Mouse (Mus musculus): Measurements from ENCODE around the gene Atxn10. TPM values are rescaled to one million over a fixed set of nuclear protein-coding genes. Genes with fewer than 3 reads are reported as not detected.

Gene Atxn10
- polyA plus RNA-seq, 1 experiment from 2014 or later: 457 TPM

DNA sequence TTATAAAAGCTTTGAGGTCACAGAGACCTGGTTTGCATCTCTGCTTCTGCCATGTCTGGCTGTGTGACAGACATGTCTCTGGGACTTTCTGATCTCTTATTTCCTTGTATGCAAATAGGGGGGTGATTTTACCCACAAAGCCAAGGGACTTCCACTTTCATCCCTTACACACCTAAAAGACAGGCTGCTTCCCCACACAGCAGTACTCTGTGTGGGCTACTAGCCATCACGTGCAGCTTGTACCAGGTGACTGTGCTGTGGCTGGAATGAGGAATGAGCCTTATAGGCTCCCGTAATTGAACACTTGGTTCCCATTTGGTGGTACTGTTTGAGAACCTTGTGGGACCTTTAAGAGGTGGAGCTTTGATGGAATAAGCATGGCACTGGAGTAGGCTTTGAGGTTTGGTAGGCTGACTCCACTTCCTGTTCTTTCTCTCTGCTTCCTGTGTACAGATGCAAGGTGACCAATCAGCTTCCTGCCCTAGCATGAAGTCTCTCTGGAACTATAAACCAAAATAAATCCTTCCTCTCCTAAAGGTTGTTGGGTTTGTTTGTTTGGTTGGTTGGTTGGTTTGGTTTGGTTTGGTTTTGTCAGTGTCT lies 28.9 kb upstream of the Atxn10 start:
- Histone ChIP-seq H3K27me3 (ENCODE audit: control insufficient read depth, insufficient read depth, low read length) (no peaks in the 10 kb centered on the region), H3K4me3 (ENCODE audit: low read depth, low read length) (no peak overlapping the region), H3K36me3 (ENCODE audit: control insufficient read depth, insufficient read depth, low read length) (no peaks in the 10 kb centered on the region), H3K4me1 (replicated peaks; ENCODE audit: control insufficient read depth, insufficient read depth, low read length) (peaks cover 3% of the 10 kb centered on the region), H3K27ac (ENCODE audit: low read depth, low read length) (no peak overlapping the region), H3K9me3 (ENCODE audit: control insufficient read depth, low read length) (no peaks in the 10 kb centered on the region), H3K9ac (ENCODE audit: low read depth, low read length) (no peak overlapping the region), H3K4me2 (replicated peaks; ENCODE audit: low read depth, low read length) (no peak overlapping the region)
- DNase-seq (ENCODE audit: low spot score) (no peak), ATAC-seq (ENCODE audit: low FRiP score) (no peak)
- WGBS: 95% methylated on average over 2 of the region's 2 CpGs

DNA sequence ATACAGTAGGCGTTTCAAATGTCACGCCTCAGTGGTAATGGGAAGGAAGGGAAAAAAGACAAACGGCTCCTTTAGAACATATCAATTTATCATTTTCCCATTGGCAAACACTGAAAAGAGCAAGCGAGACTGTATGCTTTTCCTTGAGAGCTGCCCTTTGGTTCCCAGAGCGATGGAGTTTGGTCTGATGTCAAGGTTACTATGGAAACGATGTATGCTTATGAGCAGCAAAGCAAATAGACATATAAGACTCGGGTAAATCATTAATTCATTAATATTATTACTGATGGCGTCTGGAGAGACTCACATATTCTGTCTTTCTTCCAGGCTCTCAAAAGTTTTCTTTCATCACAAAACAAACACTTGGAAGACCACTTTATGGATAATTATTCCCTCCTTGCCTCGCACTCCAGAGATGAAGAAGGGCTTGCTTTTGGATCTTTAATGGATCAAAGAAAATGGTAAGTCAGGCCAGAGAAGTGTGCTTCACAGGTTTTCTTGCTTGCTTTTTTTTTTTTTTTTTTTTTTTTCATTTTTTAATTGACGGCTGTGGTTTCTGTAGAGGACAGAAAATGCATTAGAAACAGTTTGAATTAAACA lies 24.9 kb upstream of the Atxn10 start:
- H3K4me2 ChIP-seq (replicated peaks; ENCODE audit: low read depth, low read length): no peak overlapping the region
- no peaks in the 10 kb centered on the region for H3K9me3 ChIP-seq (ENCODE audit: control insufficient read depth, low read length)
- WGBS: 69% methylated on average over 10 of the region's 10 CpGs
- no peaks in the 10 kb centered on the region for H3K27me3 ChIP-seq (ENCODE audit: control insufficient read depth, insufficient read depth, low read length)
- H3K36me3 ChIP-seq (ENCODE audit: control insufficient read depth, insufficient read depth, low read length): no peaks in the 10 kb centered on the region
- ATAC-seq (ENCODE audit: low FRiP score) (no peak), DNase-seq (ENCODE audit: low spot score) (no peak)
- H3K4me1 ChIP-seq (replicated peaks; ENCODE audit: control insufficient read depth, insufficient read depth, low read length): peaks cover 1% of the 10 kb centered on the region
- no peak overlapping the region for H3K27ac ChIP-seq (ENCODE audit: low read depth, low read length)
- no peak overlapping the region for H3K9ac ChIP-seq (ENCODE audit: low read depth, low read length)
- no peak overlapping the region for H3K4me3 ChIP-seq (ENCODE audit: low read depth, low read length)

DNA sequence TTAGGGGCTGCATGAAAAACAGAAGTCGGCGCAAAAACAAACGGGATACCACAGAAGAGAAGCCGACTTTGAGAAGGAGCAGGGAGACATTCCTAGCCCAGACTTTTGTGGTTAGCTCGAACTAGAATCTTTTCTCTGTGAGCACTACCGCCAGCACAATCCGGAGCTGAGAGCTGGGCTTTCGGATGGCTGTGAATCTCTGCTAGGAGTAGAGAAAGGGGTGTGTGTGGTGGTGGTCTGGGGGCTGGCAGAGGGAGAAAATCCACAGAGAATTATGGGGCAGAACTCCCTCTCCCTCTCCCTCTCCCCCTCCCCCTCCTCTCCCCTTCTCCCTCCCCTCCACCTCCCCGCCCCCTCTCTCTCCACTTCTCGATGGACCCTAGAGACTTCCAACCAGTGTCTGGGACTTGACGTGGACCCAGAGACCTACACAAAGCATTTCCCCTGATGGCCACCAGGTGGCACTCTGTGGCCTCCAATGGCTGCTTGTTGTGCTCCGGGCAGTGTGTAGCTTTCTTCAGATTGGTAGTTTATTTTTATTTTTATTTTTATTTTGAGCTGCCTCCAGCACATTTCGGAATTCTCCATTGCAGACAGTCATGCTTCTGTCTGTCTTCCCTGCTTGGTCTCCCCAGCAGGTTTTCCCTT lies 20.5 kb upstream of the Atxn10 start:
- no peak overlapping the region for H3K4me2 ChIP-seq (replicated peaks; ENCODE audit: low read depth, low read length)
- no peaks in the 10 kb centered on the region for H3K9me3 ChIP-seq (ENCODE audit: control insufficient read depth, low read length)
- H3K9ac ChIP-seq (ENCODE audit: low read depth, low read length): no peak overlapping the region
- no peaks in the 10 kb centered on the region for H3K36me3 ChIP-seq (ENCODE audit: control insufficient read depth, insufficient read depth, low read length)
- H3K4me1 ChIP-seq (replicated peaks; ENCODE audit: control insufficient read depth, insufficient read depth, low read length): no peaks in the 10 kb centered on the region
- no peaks in the 10 kb centered on the region for H3K27me3 ChIP-seq (ENCODE audit: control insufficient read depth, insufficient read depth, low read length)
- WGBS: 43% methylated on average over 12 of the region's 13 CpGs
- ATAC-seq (ENCODE audit: low FRiP score) (peak; percentile 66; the same call in 1 of the 2 replicates), DNase-seq (ENCODE audit: low spot score) (peak; percentile 84)
- H3K27ac ChIP-seq (ENCODE audit: low read depth, low read length): no peak overlapping the region
- no peak overlapping the region for H3K4me3 ChIP-seq (ENCODE audit: low read depth, low read length)

DNA sequence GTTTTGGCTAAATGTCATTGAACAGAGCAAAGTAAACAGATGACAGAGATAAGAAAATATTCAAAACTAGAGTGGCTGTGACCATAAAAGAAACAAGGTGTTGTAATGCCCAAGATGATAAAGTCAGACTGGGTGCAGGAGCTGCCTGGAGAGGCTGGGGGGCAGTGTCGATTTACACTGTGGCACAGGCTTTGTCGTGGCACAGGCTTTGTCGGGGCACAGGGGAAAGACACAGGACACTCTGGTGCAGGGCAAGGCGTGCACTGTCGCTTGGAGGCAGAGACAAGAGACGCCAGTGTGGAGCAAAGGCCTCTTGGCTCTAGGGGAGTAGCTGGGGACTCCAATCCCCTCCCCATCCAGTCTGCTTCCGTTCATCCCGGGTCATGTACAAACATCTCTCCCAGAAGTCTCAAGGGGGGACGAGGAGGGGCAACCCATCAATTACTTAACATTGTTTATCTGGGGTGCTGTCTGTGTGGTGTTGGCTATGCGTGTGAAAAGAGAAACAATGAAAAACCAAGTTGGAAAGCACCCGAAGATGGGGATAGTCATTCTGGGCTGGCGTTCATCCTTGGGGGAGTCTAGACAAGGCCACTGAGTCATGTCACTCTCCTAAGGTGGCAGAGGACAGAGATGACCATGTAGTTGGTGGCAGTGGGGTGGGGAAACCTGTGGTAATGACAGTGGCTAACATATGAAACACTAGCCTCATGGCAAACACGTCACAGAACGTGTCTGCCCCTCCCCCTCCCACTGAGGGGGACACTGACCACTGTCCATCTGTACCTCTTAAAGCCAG lies 19.5 kb upstream of the Atxn10 start:
- Histone ChIP-seq H3K4me3 (ENCODE audit: low read depth, low read length) (no peak overlapping the region), H3K4me1 (replicated peaks; ENCODE audit: control insufficient read depth, insufficient read depth, low read length) (no peaks in the 10 kb centered on the region), H3K9ac (ENCODE audit: low read depth, low read length) (no peak overlapping the region), H3K9me3 (ENCODE audit: control insufficient read depth, low read length) (no peaks in the 10 kb centered on the region), H3K27me3 (ENCODE audit: control insufficient read depth, insufficient read depth, low read length) (no peaks in the 10 kb centered on the region), H3K4me2 (replicated peaks; ENCODE audit: low read depth, low read length) (no peak overlapping the region), H3K36me3 (ENCODE audit: control insufficient read depth, insufficient read depth, low read length) (no peaks in the 10 kb centered on the region), H3K27ac (ENCODE audit: low read depth, low read length) (no peak overlapping the region)
- 60% methylated on average over 14 of the region's 14 CpGs for WGBS
- ATAC-seq (ENCODE audit: low FRiP score) (no peak), DNase-seq (ENCODE audit: low spot score) (no peak)

DNA sequence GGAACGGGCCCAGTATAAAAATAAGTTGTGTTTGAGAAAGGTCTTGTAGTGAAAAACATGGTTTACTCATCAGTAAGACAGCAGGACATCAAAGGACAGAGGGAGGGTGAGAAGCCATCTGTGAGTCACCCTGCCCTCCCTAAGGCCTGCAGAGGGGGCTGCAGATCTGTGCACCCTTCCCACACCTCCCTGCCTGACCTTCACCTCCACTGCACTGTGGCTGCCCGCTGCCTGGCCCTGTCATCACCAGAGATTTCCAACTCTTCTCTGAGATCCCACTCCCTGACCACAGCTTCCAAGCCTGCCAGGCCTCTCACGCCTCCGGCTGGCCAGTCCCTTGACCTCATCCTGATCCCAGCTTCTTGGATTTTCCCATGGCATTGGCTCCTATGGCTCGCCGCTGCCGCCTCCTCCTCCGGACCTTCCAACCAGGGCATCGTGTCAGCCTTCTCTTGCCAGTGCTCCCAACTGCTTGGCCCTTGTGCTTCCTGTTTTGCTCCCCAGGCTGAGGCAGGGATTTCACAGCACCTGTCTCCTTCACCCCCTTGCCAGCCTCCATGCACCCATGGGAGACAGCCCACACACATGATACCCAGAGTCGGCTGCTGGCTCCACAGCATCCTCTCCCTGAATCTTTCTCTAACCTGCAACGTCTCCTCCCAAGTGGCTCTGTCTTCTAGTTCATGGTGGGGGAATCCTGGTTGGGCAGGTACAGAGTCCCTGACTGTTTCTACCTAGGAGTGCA lies 15.9 kb upstream of the Atxn10 start:
- Histone ChIP-seq H3K4me3 (ENCODE audit: low read depth, low read length) (no peak overlapping the region), H3K27ac (ENCODE audit: low read depth, low read length) (no peak overlapping the region), H3K4me1 (replicated peaks; ENCODE audit: control insufficient read depth, insufficient read depth, low read length) (no peaks in the 10 kb centered on the region), H3K9ac (ENCODE audit: low read depth, low read length) (no peak overlapping the region), H3K9me3 (ENCODE audit: control insufficient read depth, low read length) (no peaks in the 10 kb centered on the region), H3K36me3 (ENCODE audit: control insufficient read depth, insufficient read depth, low read length) (no peaks in the 10 kb centered on the region), H3K27me3 (ENCODE audit: control insufficient read depth, insufficient read depth, low read length) (no peaks in the 10 kb centered on the region), H3K4me2 (replicated peaks; ENCODE audit: low read depth, low read length) (no peak overlapping the region)
- WGBS: 81% methylated on average over 11 of the region's 11 CpGs
- DNase-seq (ENCODE audit: low spot score): no peak
- ATAC-seq (ENCODE audit: low FRiP score): no peak

DNA sequence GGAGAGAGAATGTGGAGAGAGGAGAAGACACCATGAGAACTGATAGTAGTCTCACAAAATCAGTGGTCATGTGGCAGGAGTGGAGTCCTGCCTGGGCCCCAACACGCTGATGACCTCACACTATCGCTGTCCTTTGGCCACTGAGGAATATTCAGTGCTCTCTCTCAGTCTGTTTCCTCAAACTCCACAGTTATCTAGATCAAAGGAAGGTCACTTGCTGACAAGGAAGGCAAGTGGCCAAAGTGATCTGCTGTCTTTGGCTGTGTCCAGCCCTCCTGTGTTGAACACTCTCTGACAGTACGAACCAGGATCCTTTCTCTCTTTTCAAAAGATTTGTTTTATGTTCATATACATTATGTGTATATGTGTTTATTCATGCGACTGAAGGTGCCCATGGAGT lies 12.8 kb upstream of the Atxn10 start:
- no peaks in the 10 kb centered on the region for H3K9me3 ChIP-seq (ENCODE audit: control insufficient read depth, low read length)
- no peaks in the 10 kb centered on the region for H3K36me3 ChIP-seq (ENCODE audit: control insufficient read depth, insufficient read depth, low read length)
- DNase-seq (ENCODE audit: low spot score) (no peak), ATAC-seq (ENCODE audit: low FRiP score) (no peak)
- no peak overlapping the region for H3K4me2 ChIP-seq (replicated peaks; ENCODE audit: low read depth, low read length)
- no peak overlapping the region for H3K9ac ChIP-seq (ENCODE audit: low read depth, low read length)
- no peaks in the 10 kb centered on the region for H3K27me3 ChIP-seq (ENCODE audit: control insufficient read depth, insufficient read depth, low read length)
- no peaks in the 10 kb centered on the region for H3K4me1 ChIP-seq (replicated peaks; ENCODE audit: control insufficient read depth, insufficient read depth, low read length)
- H3K4me3 ChIP-seq (ENCODE audit: low read depth, low read length): no peak overlapping the region
- no peak overlapping the region for H3K27ac ChIP-seq (ENCODE audit: low read depth, low read length)
- WGBS: 83% methylated on average over 4 of the region's 4 CpGs

DNA sequence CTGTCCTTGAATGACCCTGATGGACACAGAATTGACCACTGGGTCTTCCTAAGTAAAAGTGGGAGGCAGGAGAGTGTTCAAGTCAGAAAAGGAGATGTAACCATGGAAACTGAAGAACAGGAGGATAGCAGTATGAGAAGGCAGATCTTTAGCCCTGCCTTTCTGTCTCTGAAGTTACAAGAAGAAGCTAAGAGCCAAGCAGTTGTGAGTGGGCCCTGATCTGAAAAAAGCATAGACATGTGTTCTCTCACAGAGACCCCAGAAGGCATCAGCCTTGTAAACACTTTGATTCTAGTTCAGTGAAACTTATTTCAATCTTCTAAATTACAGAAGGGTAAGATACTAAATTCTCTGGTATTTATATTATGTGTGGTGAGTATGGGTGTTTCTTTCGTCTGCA lies 11.6 kb upstream of the Atxn10 start:
- H3K9me3 ChIP-seq (ENCODE audit: control insufficient read depth, low read length): no peaks in the 10 kb centered on the region
- no peak overlapping the region for H3K9ac ChIP-seq (ENCODE audit: low read depth, low read length)
- no peak overlapping the region for H3K4me2 ChIP-seq (replicated peaks; ENCODE audit: low read depth, low read length)
- DNase-seq (ENCODE audit: low spot score) (no peak), ATAC-seq (ENCODE audit: low FRiP score) (no peak)
- WGBS: 93% methylated on average over 1 of the region's 1 CpGs
- no peaks in the 10 kb centered on the region for H3K4me1 ChIP-seq (replicated peaks; ENCODE audit: control insufficient read depth, insufficient read depth, low read length)
- no peaks in the 10 kb centered on the region for H3K36me3 ChIP-seq (ENCODE audit: control insufficient read depth, insufficient read depth, low read length)
- no peak overlapping the region for H3K27ac ChIP-seq (ENCODE audit: low read depth, low read length)
- no peak overlapping the region for H3K4me3 ChIP-seq (ENCODE audit: low read depth, low read length)
- H3K27me3 ChIP-seq (ENCODE audit: control insufficient read depth, insufficient read depth, low read length): no peaks in the 10 kb centered on the region

DNA sequence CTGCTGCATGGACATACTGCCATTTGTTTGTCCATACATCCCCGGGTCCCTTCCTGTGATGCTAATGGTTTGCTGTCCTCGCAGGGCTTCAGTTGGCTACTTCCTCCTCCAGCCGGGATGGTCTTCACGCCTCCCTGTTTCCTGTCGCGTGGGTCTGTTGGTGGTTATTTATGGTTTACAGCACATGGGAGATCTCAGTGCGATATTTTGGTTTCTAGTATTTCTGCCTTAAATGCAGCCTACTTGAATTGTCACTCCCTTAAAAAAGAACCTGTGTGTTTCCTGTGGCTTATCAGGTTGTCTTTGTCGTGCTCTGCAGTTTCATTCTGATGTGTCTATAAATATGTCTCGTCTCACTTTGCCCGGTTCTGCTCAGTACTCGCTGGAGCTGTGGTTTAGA lies 8.2 kb upstream of the Atxn10 start:
- DNase-seq (ENCODE audit: low spot score) (no peak), ATAC-seq (ENCODE audit: low FRiP score) (no peak)
- no peak overlapping the region for H3K9ac ChIP-seq (ENCODE audit: low read depth, low read length)
- H3K36me3 ChIP-seq (ENCODE audit: control insufficient read depth, insufficient read depth, low read length): no peaks in the 10 kb centered on the region
- no peak overlapping the region for H3K27ac ChIP-seq (ENCODE audit: low read depth, low read length)
- 0 out of 2 replicates have a peak, but pooled peaks cover 2% of the 10 kb centered on the region for H3K27me3 ChIP-seq (ENCODE audit: control insufficient read depth, insufficient read depth, low read length)
- no peaks in the 10 kb centered on the region for H3K9me3 ChIP-seq (ENCODE audit: control insufficient read depth, low read length)
- no peak overlapping the region for H3K4me2 ChIP-seq (replicated peaks; ENCODE audit: low read depth, low read length)
- 68% methylated on average over 11 of the region's 11 CpGs for WGBS
- H3K4me3 ChIP-seq (ENCODE audit: low read depth, low read length): no peak overlapping the region
- no peaks in the 10 kb centered on the region for H3K4me1 ChIP-seq (replicated peaks; ENCODE audit: control insufficient read depth, insufficient read depth, low read length)
